Mouse (Mus musculus) ES-E14 (cell line): ENCODE data around the gene Tmed4.

Experiments
- CHD2 ChIP-seq: IDR thresholded peaks from 2 replicates; pipeline ENCODE4 v1.6.1; 2014; ENCODE audit warnings: mild to moderate bottlenecking, low read depth, low read length, inconsistent platforms
- HCFC1 ChIP-seq: IDR thresholded peaks from 2 replicates; pipeline ENCODE4 v1.6.1; 2012; ENCODE audit warnings: low read length, inconsistent platforms, borderline replicate concordance; ENCODE audit not compliant: insufficient read depth
- MAFK ChIP-seq: IDR thresholded peaks from 2 replicates; pipeline ENCODE4 v1.6.1; 2014; ENCODE audit warnings: mild to moderate bottlenecking, low read depth, low read length, inconsistent platforms; ENCODE audit not compliant: insufficient read depth
- ZC3H11A ChIP-seq: IDR thresholded peaks from 2 replicates; pipeline ENCODE4 v1.6.1; 2012; ENCODE audit warnings: low read depth, mild to moderate bottlenecking, inconsistent platforms, low read length, borderline replicate concordance
- ZNF384 ChIP-seq: IDR thresholded peaks from 2 replicates; pipeline ENCODE4 v1.6.1; 2012; ENCODE audit warnings: low read depth, low read length, inconsistent platforms

DNA sequence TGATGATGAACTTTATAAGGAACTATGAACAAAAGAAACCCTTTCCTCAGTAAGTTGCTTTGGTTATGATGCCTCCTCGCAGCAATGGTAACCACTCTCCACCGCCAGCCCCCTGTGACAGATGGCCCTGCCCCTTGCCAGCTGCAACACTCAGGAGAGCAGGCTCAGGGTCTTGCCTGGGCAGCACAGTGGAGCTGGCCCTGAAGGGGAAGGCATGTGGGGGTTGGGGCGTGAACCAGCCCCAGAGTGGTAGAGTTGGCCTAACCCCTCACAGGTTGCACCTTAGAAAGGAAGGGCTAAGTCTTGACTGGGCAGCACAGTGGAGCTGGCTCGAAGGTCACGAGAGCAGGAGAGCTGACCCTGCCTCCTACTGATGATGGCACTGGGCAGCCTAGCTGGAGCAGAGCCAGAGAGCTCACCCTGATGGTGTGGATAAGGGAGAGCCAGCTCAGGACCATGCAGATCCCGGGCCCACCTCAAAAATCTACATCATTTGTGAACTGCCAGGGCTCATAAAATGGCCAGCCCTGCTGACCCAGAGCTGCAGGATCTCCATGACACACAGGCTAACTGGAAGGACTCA, 18.1 kb downstream of the Tmed4 start:
- TF ChIP-seq MAFK (no peak), ZNF384 (no peak), CHD2 (no peak), ZC3H11A (no peak), HCFC1 (no peak)
